In genomic region chr1:192063209-192063946, GRCm38 (mm10) we compare ENCODE assay signal across 17 mouse cellular contexts. TPM values are rescaled to one million over a fixed set of nuclear protein-coding genes. Genes with fewer than 3 reads are reported as not detected.
DNase-seq lines count a peak whose midpoint lies in the region; ATAC-seq and TF ChIP-seq lines count a peak whose summit lies in the region.
"Had no signal": no experiment of that assay in that cellular context is flagged by ENCODE, and none has a peak within 500 bp of the region (broad histone marks: within the 10 kb centered on the region; RNA-seq: fewer than 3 reads in every experiment).

No protein-coding gene starts in this region.

- TF ChIP-seq EP300 in stomach, postnatal 0 days (optimal IDR thresholded peaks at IDR 0.05), result no peak

- no peak for ATAC-seq in forebrain, embryonic 11.5 days (replicated peaks; ENCODE audit: low FRiP score)
- no peak for ATAC-seq in forebrain, postnatal 0 days
- ATAC-seq in midbrain, postnatal 0 days (ENCODE audit: low FRiP score), result no peak
- ATAC-seq in stomach, postnatal 0 days (ENCODE audit: low FRiP score, low TSS enrichment), result no peak
- ATAC-seq: intestine, embryonic 15.5 days had no signal

- H3K36me3 ChIP-seq in forebrain, embryonic 11.5 days (ENCODE audit: control insufficient read depth, insufficient read depth, low read length), result no peaks in the 10 kb centered on the region
- H3K36me3 ChIP-seq in forebrain, postnatal 0 days (ENCODE audit: insufficient read depth), result no peaks in the 10 kb centered on the region
- H3K36me3 ChIP-seq in kidney, adult 2 months (ENCODE audit: control insufficient read depth, insufficient read depth, low read length), result peaks cover 3% of the 10 kb centered on the region; the same call in 1 of the 2 replicates
- no peaks in the 10 kb centered on the region; the same call in 1 of the 2 replicates for H3K36me3 ChIP-seq in midbrain, postnatal 0 days (ENCODE audit: insufficient read depth, low read length)
- H3K36me3 ChIP-seq in midbrain, embryonic 10.5 days, result no peaks in the 10 kb centered on the region
- H3K36me3 ChIP-seq in stomach, postnatal 0 days (ENCODE audit: control insufficient read depth, insufficient read depth, low read length), result peaks cover 35% of the 10 kb centered on the region
- H3K36me3 ChIP-seq: forebrain, embryonic 12.5 days; hindbrain, embryonic 10.5 days had no signal

- WGBS in forebrain, embryonic 11.5 days, result 93% methylated on average over 8 of the region's 8 CpGs
- 90% methylated on average over 8 of the region's 8 CpGs for WGBS in forebrain, postnatal 0 days
- 96% methylated on average over 8 of the region's 8 CpGs for WGBS in kidney, adult 2 months
- 91% methylated on average over 8 of the region's 8 CpGs for WGBS in midbrain, postnatal 0 days
- WGBS in midbrain, embryonic 10.5 days, result 90% methylated on average over 8 of the region's 8 CpGs
- 94% methylated on average over 8 of the region's 8 CpGs for WGBS in stomach, postnatal 0 days

- no peak overlapping the region for H3K4me2 ChIP-seq in forebrain, embryonic 11.5 days (ENCODE audit: low read depth, low read length, severe bottlenecking)
- H3K4me2 ChIP-seq in forebrain, postnatal 0 days (ENCODE audit: low read depth), result no peak overlapping the region
- no peak overlapping the region for H3K4me2 ChIP-seq in midbrain, postnatal 0 days (ENCODE audit: low read depth, low read length, poor library complexity, severe bottlenecking)
- H3K4me2 ChIP-seq in stomach, postnatal 0 days (replicated peaks; ENCODE audit: low read depth), result no peak overlapping the region
- H3K4me2 ChIP-seq: forebrain, embryonic 12.5 days; intestine, embryonic 15.5 days; neural tube, embryonic 13.5 days had no signal

- no peak overlapping the region for H3K9ac ChIP-seq in forebrain, embryonic 11.5 days (ENCODE audit: low read length)
- H3K9ac ChIP-seq in forebrain, postnatal 0 days, result no peak overlapping the region
- H3K9ac ChIP-seq in midbrain, postnatal 0 days (replicated peaks; ENCODE audit: low read length, poor library complexity, severe bottlenecking), result no peak overlapping the region
- no peak overlapping the region for H3K9ac ChIP-seq in stomach, postnatal 0 days (ENCODE audit: low read length)
- H3K9ac ChIP-seq: forebrain, embryonic 12.5 days; intestine, embryonic 15.5 days; neural tube, embryonic 13.5 days had no signal

- peak; percentile 33 for DNase-seq in forebrain, embryonic 11.5 days (ENCODE audit: low spot score)
- DNase-seq in forebrain, postnatal 0 days, result no peak
- DNase-seq in kidney, adult 2 months, result no peak
- no peak for DNase-seq in kidney, adult 18-20 months
- no peak for DNase-seq in midbrain, postnatal 0 days (ENCODE audit: low spot score)
- no peak for DNase-seq in midbrain, embryonic 10.5 days (ENCODE audit: low spot score)
- no peak for DNase-seq in stomach, postnatal 0 days (ENCODE audit: low spot score)
- DNase-seq in urinary bladder, postnatal 36 days (ENCODE audit: low spot score in 2 of 2), result no peak
- DNase-seq: adrenal gland, adult 8-10 months; cerebellum, adult 18-20 months; kidney, postnatal 36 days; right cerebral cortex, postnatal 4 days; thymus, postnatal 25 days had no signal

- TF ChIP-seq CTCF in forebrain, postnatal 0 days (IDR thresholded peaks at IDR 0.05; ENCODE audit: low read depth), result no peak
- TF ChIP-seq CTCF in kidney, adult 2 months (conservative IDR thresholded peaks at IDR 0.05; ENCODE audit: insufficient read depth, insufficient read length, low read depth, low read length), result peak; percentile 38
- peak; percentile 27; the same call in 1 of the 2 replicates for TF ChIP-seq CTCF in midbrain, postnatal 0 days (IDR thresholded peaks at IDR 0.05)
- TF ChIP-seq CTCF in stomach, postnatal 0 days (IDR thresholded peaks at IDR 0.05; ENCODE audit: low read depth), result peak; percentile 51

- H3K27ac ChIP-seq in forebrain, embryonic 11.5 days (ENCODE audit: low read depth, low read length), result no peak overlapping the region
- H3K27ac ChIP-seq in forebrain, postnatal 0 days (ENCODE audit: low read depth, low read length), result no peak overlapping the region
- no peak overlapping the region for H3K27ac ChIP-seq in kidney, adult 2 months (ENCODE audit: insufficient read depth, low read depth, low read length)
- H3K27ac ChIP-seq in midbrain, postnatal 0 days (ENCODE audit: low read depth, low read length), result no peak overlapping the region
- H3K27ac ChIP-seq in midbrain, embryonic 10.5 days (replicated peaks), result no peak overlapping the region
- H3K27ac ChIP-seq in stomach, postnatal 0 days (replicated peaks), result no peak overlapping the region
- H3K27ac ChIP-seq: forebrain, embryonic 12.5 days; hindbrain, embryonic 10.5 days; intestine, embryonic 15.5 days; neural tube, embryonic 13.5 days had no signal

- no peaks in the 10 kb centered on the region for H3K27me3 ChIP-seq in forebrain, embryonic 11.5 days (ENCODE audit: control insufficient read depth, insufficient read depth, low read length)
- no peaks in the 10 kb centered on the region for H3K27me3 ChIP-seq in forebrain, postnatal 0 days (ENCODE audit: insufficient read depth, low read length)
- H3K27me3 ChIP-seq in kidney, adult 2 months (replicated peaks; ENCODE audit: control insufficient read depth, insufficient read depth, low read length), result no peaks in the 10 kb centered on the region
- H3K27me3 ChIP-seq in midbrain, postnatal 0 days (ENCODE audit: insufficient read depth, low read length), result no peaks in the 10 kb centered on the region
- H3K27me3 ChIP-seq in midbrain, embryonic 10.5 days (ENCODE audit: low read depth, poor library complexity, severe bottlenecking), result no peaks in the 10 kb centered on the region
- H3K27me3 ChIP-seq in stomach, postnatal 0 days (ENCODE audit: control insufficient read depth, insufficient read depth, low read length), result no peaks in the 10 kb centered on the region
- H3K27me3 ChIP-seq: forebrain, embryonic 12.5 days; intestine, embryonic 15.5 days; neural tube, embryonic 13.5 days had no signal

- no peaks in the 10 kb centered on the region for H3K9me3 ChIP-seq in forebrain, embryonic 11.5 days (ENCODE audit: control insufficient read depth, low read length)
- no peaks in the 10 kb centered on the region for H3K9me3 ChIP-seq in forebrain, postnatal 0 days (ENCODE audit: low read length)
- no peaks in the 10 kb centered on the region for H3K9me3 ChIP-seq in midbrain, postnatal 0 days (ENCODE audit: low read length)
- no peaks in the 10 kb centered on the region for H3K9me3 ChIP-seq in midbrain, embryonic 10.5 days (replicated peaks)
- no peaks in the 10 kb centered on the region for H3K9me3 ChIP-seq in stomach, postnatal 0 days (ENCODE audit: control insufficient read depth, low read length)
- H3K9me3 ChIP-seq: intestine, embryonic 15.5 days had no signal

- no peak overlapping the region for H3K4me3 ChIP-seq in forebrain, embryonic 11.5 days (ENCODE audit: low read depth, low read length)
- no peak overlapping the region for H3K4me3 ChIP-seq in forebrain, postnatal 0 days (ENCODE audit: low read depth, low read length)
- no peak overlapping the region for H3K4me3 ChIP-seq in kidney, adult 2 months (ENCODE audit: insufficient read depth, low read depth, low read length)
- no peak overlapping the region for H3K4me3 ChIP-seq in midbrain, postnatal 0 days (ENCODE audit: low read depth, low read length)
- H3K4me3 ChIP-seq in midbrain, embryonic 10.5 days, result no peak overlapping the region
- no peak overlapping the region for H3K4me3 ChIP-seq in stomach, postnatal 0 days (ENCODE audit: low read depth, low read length)
- H3K4me3 ChIP-seq: forebrain, embryonic 12.5 days; hindbrain, embryonic 10.5 days; intestine, embryonic 15.5 days; neural tube, embryonic 13.5 days had no signal

- H3K4me1 ChIP-seq in forebrain, embryonic 11.5 days (replicated peaks; ENCODE audit: control insufficient read depth, insufficient read depth, low read length), result no peaks in the 10 kb centered on the region
- no peaks in the 10 kb centered on the region for H3K4me1 ChIP-seq in forebrain, postnatal 0 days (ENCODE audit: insufficient read depth)
- no peaks in the 10 kb centered on the region for H3K4me1 ChIP-seq in kidney, adult 2 months (ENCODE audit: control insufficient read depth, insufficient read depth, low read length)
- no peaks in the 10 kb centered on the region for H3K4me1 ChIP-seq in midbrain, postnatal 0 days (ENCODE audit: insufficient read depth, low read length)
- H3K4me1 ChIP-seq in midbrain, embryonic 10.5 days, result no peaks in the 10 kb centered on the region
- H3K4me1 ChIP-seq in stomach, postnatal 0 days (replicated peaks; ENCODE audit: control insufficient read depth, insufficient read depth), result 0 out of 2 replicates have a peak, but pooled peaks cover 3% of the 10 kb centered on the region
- H3K4me1 ChIP-seq: forebrain, embryonic 12.5 days; neural tube, embryonic 13.5 days had no signal

- no peak for TF ChIP-seq POLR2A in kidney, adult 2 months (IDR thresholded peaks at IDR 0.05; ENCODE audit: low read depth, low read length)

RNA-seq across cellular contexts. Expression of gene Traf5, which starts 29.0 kb away (rescaled TPM):
- polyA plus RNA-seq in forebrain, embryonic 11.5 days (2014; fragmentation: Nextera tagmentation; extraction: Ambion mirVana), result 2.8 and 4.4 TPM in 2 replicates
- total RNA-seq in forebrain, postnatal 0 days (2014; rRNA removed), result 2.0 and 4.3 TPM in 2 replicates
- 1.2 and 1.5 TPM in 2 replicates for polyA plus RNA-seq in forebrain, postnatal 0 days (2015; fragmentation: Nextera tagmentation; extraction: Ambion mirVana)
- 10.1 and 13.6 TPM in 2 replicates for polyA plus RNA-seq in kidney, adult 2 months (2012; rRNA removed)
- 0.94 and 2.0 TPM in 2 replicates for total RNA-seq in midbrain, postnatal 0 days (2014; rRNA removed)
- polyA plus RNA-seq in midbrain, postnatal 0 days (2015; fragmentation: Nextera tagmentation; extraction: Ambion mirVana), result 1.6 and 2.1 TPM in 2 replicates
- polyA plus RNA-seq in midbrain, embryonic 10.5 days (2016; fragmentation: Nextera tagmentation; extraction: Ambion mirVana), result 3.3 and 3.6 TPM in 2 replicates
- polyA plus RNA-seq in stomach, postnatal 0 days (2015; fragmentation: Nextera tagmentation; extraction: Ambion mirVana), result 16.6 and 17.7 TPM in 2 replicates
